Mouse (Mus musculus) liver, adult 2 months (tissue): Measurements from ENCODE around the gene Dgat2. TPM values are rescaled to one million over a fixed set of nuclear protein-coding genes. Genes with fewer than 3 reads are reported as not detected.

Source experiments
- DNase-seq: peaks from one replicate; pipeline ENCODE4 v3.0.0-alpha.2; 2011; ENCODE audit warnings: low read depth, low spot score; ENCODE audit errors: extremely low read depth
- H3K27ac ChIP-seq: fragments of 200-500 bp; replicated peaks from 2 replicates; pipeline ENCODE4 v1.5.1; 2012; ENCODE audit warnings: low read depth, mild to moderate bottlenecking, control low read depth, inconsistent platforms, low read length; ENCODE audit not compliant: insufficient read depth
- H3K27me3 ChIP-seq: fragments of 200-500 bp; 2 replicates; pipeline ENCODE4 v1.6.1; 2012; ENCODE audit warnings: mild to moderate bottlenecking, moderate library complexity, low read length, inconsistent platforms; ENCODE audit not compliant: control insufficient read depth, insufficient read depth
- H3K36me3 ChIP-seq: fragments of 200-500 bp; 2 replicates; pipeline ENCODE4 v1.6.1; 2012; ENCODE audit warnings: low read length, inconsistent platforms; ENCODE audit not compliant: control insufficient read depth, insufficient read depth
- H3K4me1 ChIP-seq: fragments of 200-500 bp; 2 replicates; pipeline ENCODE4 v1.6.1; 2011; ENCODE audit warnings: low read length; ENCODE audit not compliant: control insufficient read depth, insufficient read depth
- H3K4me3 ChIP-seq: fragments of 200-500 bp; 2 replicates; pipeline ENCODE4 v1.5.1; 2011; ENCODE audit warnings: low read depth, mild to moderate bottlenecking, control low read depth, low read length, moderate library complexity; ENCODE audit not compliant: insufficient read depth
- H3K79me2 ChIP-seq: fragments of 200-500 bp; 2 replicates; pipeline ENCODE4 v1.6.1; 2012; ENCODE audit warnings: inconsistent platforms, mild to moderate bottlenecking, low read length, moderate library complexity; ENCODE audit not compliant: control insufficient read depth, insufficient read depth
- H3K9ac ChIP-seq: fragments of 200-500 bp; 2 replicates; pipeline ENCODE4 v1.6.1; 2012; ENCODE audit warnings: low read depth, mild to moderate bottlenecking, control low read depth, inconsistent platforms, low read length
- CTCF ChIP-seq: fragments of 200-500 bp; IDR thresholded peaks from 2 replicates; pipeline ENCODE4 v1.5.1; 2011; ENCODE audit warnings: low read depth, low read length, control low read depth
- POLR2A ChIP-seq: fragments of 200-500 bp; IDR thresholded peaks from 2 replicates; pipeline ENCODE4 v1.6.1; 2011; ENCODE audit warnings: low read length, control low read depth; ENCODE audit not compliant: insufficient read depth; ENCODE audit errors: extremely low read depth
- WGBS: fragments of 180-500 bp; shearing (Covaris S2); methylation state at CpG from one replicate; pipeline ENCODE4 v1.1.7; 2018; 5-methylcytosine and 5-hydroxymethylcytosine counted together
- polyA plus RNA-seq: library from polyadenylated mRNA; depleted of rRNA; stranded (reverse); fragments of >200 nt; gene quantifications from 2 replicates; pipeline ENCODE4 v1.2.3, GENCODE M21; 2012
- total RNA-seq: library from RNA; depleted of rRNA; stranded (reverse); fragments of >200 nt; gene quantifications from 2 replicates; pipeline ENCODE4 v1.2.3, GENCODE M21; 2014

The Dgat2 gene
- total and polyA plus RNA-seq, 2 experiments = 464 to 610 TPM

GRCm38 (mm10) chr7:99167939-99168338 is 14.6 kb downstream of the Dgat2 start:
- Histone ChIP-seq H3K4me3 (no peak overlapping the region), H3K9ac (peak overlapping the region; percentile 38), H3K79me2 (no peaks in the 10 kb centered on the region; the same call in 1 of the 2 replicates), H3K27ac (peak overlapping the region; percentile 99), H3K36me3 (peaks cover 37% of the 10 kb centered on the region), H3K27me3 (no peaks in the 10 kb centered on the region), H3K4me1 (peaks cover 78% of the 10 kb centered on the region)
- no peak for TF ChIP-seq POLR2A
- TF ChIP-seq CTCF = no peak
- 24% methylated on average over 5 of the region's 5 CpGs for WGBS
- peak; percentile 99 for DNase-seq

GRCm38 (mm10) chr7:99166159-99166558 is 16.4 kb downstream of the Dgat2 start:
- WGBS = 68% methylated on average over 8 of the region's 8 CpGs

GRCm38 (mm10) chr7:99164873-99165410 is 17.6 kb downstream of the Dgat2 start:
- peaks cover 80% of the 10 kb centered on the region for H3K4me1 ChIP-seq
- 27% methylated on average over 7 of the region's 7 CpGs for WGBS
- no peaks in the 10 kb centered on the region; the same call in 1 of the 2 replicates for H3K79me2 ChIP-seq
- no peak overlapping the region for H3K4me3 ChIP-seq
- no peaks in the 10 kb centered on the region for H3K27me3 ChIP-seq
- H3K9ac ChIP-seq = peak overlapping the region; percentile 50
- TF ChIP-seq POLR2A = no peak
- no peak for TF ChIP-seq CTCF
- peak overlapping the region; percentile 96 for H3K27ac ChIP-seq
- H3K36me3 ChIP-seq = peaks cover 39% of the 10 kb centered on the region
- DNase-seq = peak; percentile 68

More at GRCm38 (mm10) chr7:99166159-99166558, 16.4 kb downstream of the Dgat2 start:
- Histone ChIP-seq H3K4me1 (peaks cover 75% of the 10 kb centered on the region), H3K27me3 (no peaks in the 10 kb centered on the region), H3K4me3 (no peak overlapping the region), H3K27ac (peak overlapping the region; percentile 74), H3K36me3 (peaks cover 39% of the 10 kb centered on the region), H3K9ac (peak overlapping the region; percentile 26), H3K79me2 (no peaks in the 10 kb centered on the region; the same call in 1 of the 2 replicates)
- no peak for DNase-seq
- no peak for TF ChIP-seq POLR2A
- TF ChIP-seq CTCF = no peak

GRCm38 (mm10) chr7:99162462-99162861 is 20.1 kb downstream of the Dgat2 start:
- H3K27me3 ChIP-seq = no peaks in the 10 kb centered on the region
- peaks cover 44% of the 10 kb centered on the region for H3K36me3 ChIP-seq
- peak; percentile 53 for DNase-seq
- no peak overlapping the region for H3K4me3 ChIP-seq
- peak overlapping the region; percentile 96 for H3K27ac ChIP-seq
- H3K79me2 ChIP-seq = no peaks in the 10 kb centered on the region; the same call in 1 of the 2 replicates
- H3K4me1 ChIP-seq = peaks cover 83% of the 10 kb centered on the region
- H3K9ac ChIP-seq = peak overlapping the region; percentile 57
- TF ChIP-seq POLR2A (no peak), CTCF (peak; percentile 20; the same call in 1 of the 2 replicates)
- 51% methylated on average over 7 of the region's 7 CpGs for WGBS

GRCm38 (mm10) chr7:99161961-99162360 is 20.6 kb downstream of the Dgat2 start:
- peaks cover 83% of the 10 kb centered on the region for H3K4me1 ChIP-seq

GRCm38 (mm10) chr7:99161529-99161928 is 21.0 kb downstream of the Dgat2 start:
- H3K9ac ChIP-seq = peak overlapping the region; percentile 67
- H3K27me3 ChIP-seq = no peaks in the 10 kb centered on the region
- no peak overlapping the region for H3K4me3 ChIP-seq
- 13% methylated on average over 4 of the region's 4 CpGs for WGBS
- peaks cover 83% of the 10 kb centered on the region for H3K4me1 ChIP-seq
- H3K36me3 ChIP-seq = peaks cover 43% of the 10 kb centered on the region
- H3K27ac ChIP-seq = peak overlapping the region; percentile 96
- H3K79me2 ChIP-seq = no peaks in the 10 kb centered on the region
- peak; percentile 95 for DNase-seq
- TF ChIP-seq CTCF (no peak), POLR2A (0 out of 2 replicates have a peak, but pooled peaks have one; percentile 27)

More at GRCm38 (mm10) chr7:99161961-99162360, 20.6 kb downstream of the Dgat2 start:
- peak; percentile 93 for DNase-seq
- no peaks in the 10 kb centered on the region for H3K27me3 ChIP-seq
- no peaks in the 10 kb centered on the region for H3K79me2 ChIP-seq
- TF ChIP-seq POLR2A (no peak), CTCF (no peak)
- WGBS = 28% methylated on average over 11 of the region's 11 CpGs
- no peak overlapping the region for H3K4me3 ChIP-seq
- H3K36me3 ChIP-seq = peaks cover 43% of the 10 kb centered on the region
- peak overlapping the region; percentile 35 for H3K9ac ChIP-seq
- peak overlapping the region; percentile 96 for H3K27ac ChIP-seq
